Mouse (Mus musculus) hindbrain, postnatal 0 days (tissue): ENCODE results near the gene Vps53. TPM values are rescaled to one million over a fixed set of nuclear protein-coding genes. Genes with fewer than 3 reads are reported as not detected.

Source experiments
- ATAC-seq: fragments of 200-750 bp; cut with Nextera tagmentation; 2 replicates; pipeline ENCODE4 v1.8.0; 2017; ENCODE audit warnings: mild to moderate bottlenecking, moderate TSS enrichment, moderate library complexity
- DNase-seq: peaks from one replicate; pipeline ENCODE4 v3.0.0-alpha.2; 2015; ENCODE audit warnings: low spot score
- H3K27ac ChIP-seq: fragments of 300-500 bp; sonication (generic); 2 replicates; pipeline ENCODE4 v1.5.1; 2014; ENCODE audit warnings: mild to moderate bottlenecking
- H3K27me3 ChIP-seq: fragments of 300-500 bp; sonication (generic); 2 replicates; pipeline ENCODE4 v1.6.1; 2014; ENCODE audit warnings: low read length, mixed read lengths; ENCODE audit not compliant: insufficient read depth
- H3K36me3 ChIP-seq: fragments of 300-500 bp; sonication (generic); 2 replicates; pipeline ENCODE4 v1.6.1; 2014; ENCODE audit warnings: low read length, mixed read lengths; ENCODE audit not compliant: insufficient read depth
- H3K4me1 ChIP-seq: fragments of 300-500 bp; sonication (generic); 2 replicates; pipeline ENCODE4 v1.6.1; 2014; ENCODE audit warnings: antibody characterized with exemption, low read length, mixed read lengths; ENCODE audit not compliant: insufficient read depth
- H3K4me2 ChIP-seq: fragments of 300-500 bp; sonication (generic); 2 replicates; pipeline ENCODE4 v1.6.1; 2014; ENCODE audit warnings: low read depth, mild to moderate bottlenecking, low read length, moderate library complexity, mixed read lengths
- H3K4me3 ChIP-seq: fragments of 300-500 bp; sonication (generic); 2 replicates; pipeline ENCODE4 v1.5.1; 2014; ENCODE audit warnings: low read length
- H3K9ac ChIP-seq: fragments of 300-500 bp; sonication (generic); replicated peaks from 2 replicates; pipeline ENCODE4 v1.6.1; 2014; ENCODE audit warnings: mild to moderate bottlenecking, low read length, moderate library complexity, mixed read lengths
- H3K9me3 ChIP-seq: fragments of 300-500 bp; sonication (generic); 2 replicates; pipeline ENCODE4 v1.6.1; 2016; ENCODE audit warnings: low read length, mixed read lengths
- CTCF ChIP-seq: IDR thresholded peaks from 2 replicates; pipeline ENCODE4 v1.5.1; 2016; ENCODE audit warnings: antibody characterized with exemption, control low read depth, low read depth
- WGBS: fragments of 180-500 bp; shearing (Covaris S2); extraction: QIAGEN DNeasy Blood & Tissue Kit; methylation state at CpG from one replicate; pipeline ENCODE4 v1.1.7; 2014; 5-methylcytosine and 5-hydroxymethylcytosine counted together
- polyA plus RNA-seq: library from polyadenylated mRNA; unstranded; fragments of >200 nt; fragmentation: Nextera tagmentation; extraction: Ambion mirVana; gene quantifications from 2 replicates; pipeline ENCODE4 v1.2.1, GENCODE M21; 2015
- total RNA-seq: library from RNA; depleted of rRNA; stranded (reverse); fragments of >200 nt; gene quantifications from 2 replicates; pipeline ENCODE4 v1.2.3, GENCODE M21; 2014

Gene Vps53
- total and polyA plus RNA-seq, 2 experiments from 2014 or later, result 42.8 to 59.0 TPM

DNA sequence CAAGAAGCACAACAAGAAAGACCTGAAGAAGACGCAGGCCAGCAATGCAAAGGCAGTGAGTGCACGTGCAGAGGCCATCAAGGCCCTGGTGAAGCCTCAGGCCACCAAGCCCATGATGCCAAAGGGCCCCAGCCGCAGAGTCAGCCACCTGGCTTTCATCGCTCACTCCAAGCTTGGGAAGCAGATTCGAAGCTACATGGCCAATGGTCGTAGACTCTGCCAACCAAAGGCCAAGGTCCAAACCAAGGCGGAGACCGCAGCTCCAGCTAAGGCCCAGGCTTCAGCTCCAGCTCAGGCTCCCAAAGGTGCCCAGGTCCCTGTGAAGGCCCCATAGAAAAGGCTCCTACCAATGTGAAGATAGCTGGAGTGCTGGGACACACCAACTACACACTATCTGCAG is 35.1 kb downstream of the Vps53 start:
- Histone ChIP-seq H3K4me2 (no peak overlapping the region), H3K27me3 (no peaks in the 10 kb centered on the region), H3K9ac (no peak overlapping the region), H3K4me3 (no peak overlapping the region), H3K36me3 (no peaks in the 10 kb centered on the region), H3K27ac (no peak overlapping the region), H3K4me1 (peaks cover 15% of the 10 kb centered on the region), H3K9me3 (no peaks in the 10 kb centered on the region)
- no peak for ATAC-seq
- no peak for TF ChIP-seq CTCF
- no peak for DNase-seq
- 95% methylated on average over 8 of the region's 8 CpGs for WGBS

DNA sequence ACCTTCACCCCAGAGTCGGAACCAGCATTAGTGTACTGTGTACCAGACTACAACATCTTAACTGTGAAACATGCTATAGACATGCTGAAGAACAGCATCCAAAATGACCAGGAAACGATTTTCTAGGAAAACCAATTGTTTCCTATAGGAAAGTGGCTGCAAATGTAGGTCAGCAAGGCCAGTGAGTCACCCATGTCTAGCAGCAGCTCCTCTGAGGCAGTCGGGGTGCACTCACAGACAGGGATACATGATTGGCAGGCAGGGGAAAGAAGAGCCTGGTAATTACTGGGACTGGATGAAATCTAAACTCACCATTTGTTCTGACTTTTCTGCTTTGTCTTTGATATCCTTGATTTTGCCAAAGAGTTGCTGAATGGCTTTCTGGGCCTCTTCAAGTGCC is 41.5 kb downstream of the Vps53 start:
- TF ChIP-seq CTCF, result no peak
- H3K4me1 ChIP-seq, result no peaks in the 10 kb centered on the region
- H3K27me3 ChIP-seq, result no peaks in the 10 kb centered on the region
- peaks cover 18% of the 10 kb centered on the region; the same call in 1 of the 2 replicates for H3K36me3 ChIP-seq
- 88% methylated on average over 3 of the region's 3 CpGs for WGBS
- no peak overlapping the region for H3K27ac ChIP-seq
- no peak for ATAC-seq
- no peak for DNase-seq
- no peak overlapping the region for H3K4me2 ChIP-seq
- H3K4me3 ChIP-seq, result no peak overlapping the region
- no peak overlapping the region for H3K9ac ChIP-seq
- no peaks in the 10 kb centered on the region for H3K9me3 ChIP-seq

DNA sequence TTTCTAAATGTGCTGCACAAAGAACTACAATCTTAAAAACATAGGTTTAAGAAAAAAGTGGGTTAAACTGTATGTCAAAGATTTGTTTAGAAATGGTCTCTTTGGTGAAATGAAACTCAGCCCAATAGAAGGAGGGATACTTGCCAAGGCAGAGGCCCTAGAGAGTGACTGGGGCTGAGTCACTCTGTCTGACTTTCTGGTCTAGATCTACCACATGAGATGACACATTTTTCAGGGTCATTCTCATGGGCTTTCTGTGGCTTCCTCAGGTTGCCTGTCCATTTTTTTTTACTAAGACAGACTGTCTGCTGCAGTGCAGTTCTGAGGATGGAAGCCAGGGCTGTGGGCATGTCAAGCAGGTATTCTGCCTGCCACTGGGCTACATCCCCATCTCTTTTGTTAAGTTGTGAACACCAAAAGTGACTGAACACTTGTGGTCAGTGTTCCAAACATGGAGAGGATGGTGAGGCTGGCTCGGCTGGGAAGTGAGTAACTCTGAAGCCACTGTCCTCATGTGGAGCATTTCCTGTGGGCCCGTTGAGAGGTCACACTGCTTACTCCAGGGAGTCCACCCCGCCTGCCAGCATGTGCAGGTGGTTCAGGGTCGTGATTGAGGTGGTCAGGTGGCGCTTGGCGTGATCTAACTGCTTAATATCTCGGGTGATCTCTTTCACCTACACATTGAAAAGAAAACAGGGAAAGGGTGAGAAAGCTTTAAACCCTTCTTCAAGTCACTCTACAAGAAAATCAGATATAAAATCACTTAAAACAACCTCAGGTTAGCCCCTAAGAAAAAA is 43.6 kb downstream of the Vps53 start:
- Histone ChIP-seq H3K9me3 (no peaks in the 10 kb centered on the region), H3K27ac (no peak overlapping the region), H3K4me3 (no peak overlapping the region), H3K4me1 (no peaks in the 10 kb centered on the region), H3K9ac (no peak overlapping the region), H3K4me2 (no peak overlapping the region), H3K36me3 (peaks cover 27% of the 10 kb centered on the region; the same call in 1 of the 2 replicates), H3K27me3 (no peaks in the 10 kb centered on the region)
- DNase-seq (no peak), ATAC-seq (no peak)
- 82% methylated on average over 7 of the region's 7 CpGs for WGBS
- no peak for TF ChIP-seq CTCF

DNA sequence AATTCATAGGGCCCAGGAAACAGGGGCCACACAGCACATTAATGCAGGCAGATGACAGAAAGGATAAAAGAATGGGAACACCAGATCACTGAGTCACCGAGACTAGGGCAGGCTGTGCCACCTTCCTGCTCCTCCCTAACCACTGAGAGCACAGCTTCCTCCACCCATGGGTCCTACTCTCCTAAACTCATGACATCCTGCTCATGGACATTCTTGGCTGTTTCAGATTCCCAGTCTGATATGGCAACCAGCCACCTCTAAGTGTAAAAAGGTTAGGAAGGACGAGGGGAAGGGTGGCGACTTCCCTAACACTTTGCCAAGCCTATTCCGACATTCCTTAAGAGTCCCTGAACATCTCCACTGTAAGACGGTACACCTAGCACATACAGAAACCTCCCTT is 48.6 kb downstream of the Vps53 start:
- Histone ChIP-seq H3K4me2 (no peak overlapping the region), H3K36me3 (peaks cover 29% of the 10 kb centered on the region; the same call in 1 of the 2 replicates), H3K27me3 (no peaks in the 10 kb centered on the region), H3K4me1 (no peaks in the 10 kb centered on the region), H3K9me3 (no peaks in the 10 kb centered on the region), H3K9ac (no peak overlapping the region), H3K27ac (no peak overlapping the region), H3K4me3 (no peak overlapping the region)
- TF ChIP-seq CTCF, result no peak
- DNase-seq, result no peak
- 84% methylated on average over 5 of the region's 5 CpGs for WGBS
- no peak for ATAC-seq

DNA sequence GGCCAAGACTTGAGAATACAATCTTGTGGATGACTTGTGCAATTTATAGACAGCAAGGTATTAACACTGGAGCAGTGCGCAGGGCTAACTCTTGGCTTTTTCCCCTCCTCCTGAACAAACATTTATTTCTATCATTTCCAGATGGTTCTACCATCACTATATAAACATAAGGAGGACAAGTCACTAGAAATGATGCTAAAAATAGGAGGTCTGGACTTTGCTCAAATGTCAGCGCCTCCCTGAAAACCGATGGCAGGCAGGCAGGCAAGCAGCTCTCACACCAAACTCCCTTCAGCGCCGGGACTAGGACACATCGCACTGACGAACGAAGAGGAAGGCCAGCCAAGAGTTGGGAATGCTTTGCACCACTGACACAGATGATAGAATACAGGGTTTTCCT is 54.1 kb downstream of the Vps53 start:
- WGBS, result 82% methylated on average over 8 of the region's 8 CpGs
- Histone ChIP-seq H3K36me3 (peaks cover 14% of the 10 kb centered on the region; the same call in 1 of the 2 replicates), H3K27me3 (no peaks in the 10 kb centered on the region), H3K27ac (no peak overlapping the region), H3K4me1 (no peaks in the 10 kb centered on the region), H3K9ac (no peak overlapping the region), H3K4me3 (no peak overlapping the region), H3K9me3 (no peaks in the 10 kb centered on the region), H3K4me2 (no peak overlapping the region)
- no peak for TF ChIP-seq CTCF
- ATAC-seq, result no peak
- no peak for DNase-seq

DNA sequence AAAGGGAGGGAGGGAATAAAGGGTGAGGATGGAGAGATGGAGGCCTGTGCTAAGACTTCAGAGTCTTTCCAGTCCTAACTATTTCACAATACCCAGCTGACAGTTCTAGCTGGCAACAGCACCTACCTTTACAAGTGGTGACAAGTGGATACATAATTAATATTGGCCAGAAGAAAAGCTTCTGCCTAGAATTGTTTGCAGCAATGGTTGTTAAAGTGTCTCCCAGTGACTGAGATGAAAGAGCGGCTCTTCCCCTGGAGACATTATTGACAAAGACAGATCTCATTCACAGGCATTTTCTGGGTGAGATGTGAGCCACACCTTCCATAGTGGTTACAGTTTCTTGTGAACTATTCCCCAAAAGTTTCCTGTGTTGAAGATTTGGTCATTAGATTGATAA is 55.9 kb downstream of the Vps53 start:
- ATAC-seq (no peak), DNase-seq (no peak)
- H3K4me1 ChIP-seq, result no peaks in the 10 kb centered on the region
- 96% methylated on average over 1 of the region's 1 CpGs for WGBS
- H3K9me3 ChIP-seq, result no peaks in the 10 kb centered on the region
- TF ChIP-seq CTCF, result no peak
- no peak overlapping the region for H3K4me2 ChIP-seq
- no peak overlapping the region for H3K4me3 ChIP-seq
- H3K27ac ChIP-seq, result no peak overlapping the region
- peaks cover 18% of the 10 kb centered on the region; the same call in 1 of the 2 replicates for H3K36me3 ChIP-seq
- no peak overlapping the region for H3K9ac ChIP-seq
- H3K27me3 ChIP-seq, result no peaks in the 10 kb centered on the region

DNA sequence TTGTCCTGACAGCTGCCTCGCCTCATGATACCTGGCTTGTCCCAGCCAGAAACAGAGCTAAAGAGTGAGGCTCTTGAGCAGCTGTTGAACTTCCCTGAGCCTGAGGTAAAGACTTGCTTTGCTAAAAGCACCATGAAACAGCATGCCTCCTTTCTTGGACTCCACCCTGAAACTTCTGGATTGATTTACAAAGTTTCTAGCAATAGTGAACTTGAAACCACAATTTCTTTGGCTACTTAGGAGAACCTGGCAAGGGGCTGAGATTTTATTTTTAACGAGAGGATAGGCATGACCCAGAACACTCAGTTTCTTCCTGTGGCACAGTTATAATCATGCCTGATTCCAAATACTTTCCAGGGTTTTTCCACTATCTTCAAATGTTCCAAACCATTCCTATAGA is 56.9 kb downstream of the Vps53 start:
- H3K27me3 ChIP-seq, result no peaks in the 10 kb centered on the region
- no peak overlapping the region for H3K4me3 ChIP-seq
- H3K27ac ChIP-seq, result no peak overlapping the region
- no peak overlapping the region for H3K9ac ChIP-seq
- no peak for TF ChIP-seq CTCF
- no peaks in the 10 kb centered on the region for H3K4me1 ChIP-seq
- peaks cover 18% of the 10 kb centered on the region; the same call in 1 of the 2 replicates for H3K36me3 ChIP-seq
- WGBS, result 86% methylated on average over 2 of the region's 2 CpGs
- no peaks in the 10 kb centered on the region for H3K9me3 ChIP-seq
- DNase-seq (no peak), ATAC-seq (no peak)
- no peak overlapping the region for H3K4me2 ChIP-seq
